Mouse (Mus musculus): ENCODE results near the gene Arfgef2. TPM values are rescaled to one million over a fixed set of nuclear protein-coding genes. Genes with fewer than 3 reads are reported as not detected.

Gene Arfgef2
- polyA plus RNA-seq, 1 experiment from 2014 or later: 6.1 TPM

DNA sequence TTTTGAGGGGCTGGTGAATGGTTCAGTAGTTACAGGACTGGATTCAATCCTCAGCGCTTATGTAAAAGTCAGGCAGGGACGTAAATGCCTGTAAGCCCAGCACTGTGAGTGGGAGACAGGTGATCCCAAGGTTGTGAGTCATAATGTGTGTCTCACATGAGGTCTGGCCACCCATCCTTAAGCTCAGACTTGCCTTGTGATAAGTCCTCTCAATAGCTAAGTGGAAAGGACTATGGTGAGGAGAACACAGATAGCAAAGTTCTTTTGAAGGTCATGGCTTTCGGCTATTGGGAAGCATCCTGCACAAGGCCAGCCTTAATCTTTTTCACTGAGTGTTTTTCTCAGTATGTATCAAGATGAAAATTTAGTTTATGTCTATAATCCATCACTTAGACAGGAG lies 104.3 kb downstream of the Arfgef2 start:
- no peak for ATAC-seq (replicated peaks; ENCODE audit: low FRiP score)
- Histone ChIP-seq H3K4me1 (replicated peaks; ENCODE audit: control insufficient read depth, insufficient read depth, low read length) (peaks cover 6% of the 10 kb centered on the region; the same call in 1 of the 2 replicates), H3K4me2 (ENCODE audit: low read depth, low read length, severe bottlenecking) (no peak overlapping the region), H3K4me3 (ENCODE audit: low read depth, low read length) (no peak overlapping the region), H3K36me3 (ENCODE audit: control insufficient read depth, insufficient read depth, low read length) (no peaks in the 10 kb centered on the region), H3K27me3 (ENCODE audit: control insufficient read depth, insufficient read depth, low read length) (no peaks in the 10 kb centered on the region), H3K27ac (ENCODE audit: low read depth, low read length) (no peak overlapping the region), H3K9me3 (ENCODE audit: control insufficient read depth, low read length) (no peaks in the 10 kb centered on the region), H3K9ac (ENCODE audit: low read length) (no peak overlapping the region)
- WGBS: 98% methylated on average over 3 of the region's 3 CpGs
- no peak for DNase-seq (ENCODE audit: low spot score)

DNA sequence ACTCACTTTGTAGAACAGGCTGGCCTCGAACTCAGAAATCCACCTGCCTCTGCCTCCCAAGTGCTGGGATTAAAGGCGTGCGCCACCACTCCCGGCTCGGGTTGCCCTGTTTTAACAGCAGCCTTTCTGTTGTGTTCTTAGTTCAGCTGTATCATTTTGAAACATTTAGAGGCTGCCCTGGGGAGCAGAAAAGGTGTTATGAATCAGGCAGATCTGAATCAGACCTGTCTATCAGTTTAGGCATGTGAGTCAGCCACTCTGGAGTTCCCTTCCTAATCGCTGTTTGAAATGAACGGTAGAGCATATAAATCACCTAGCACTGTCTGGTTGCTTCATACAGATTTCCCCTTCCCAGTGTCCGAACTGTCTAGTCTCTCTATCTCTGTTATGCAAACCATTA lies 105.1 kb downstream of the Arfgef2 start:
- no peaks in the 10 kb centered on the region for H3K27me3 ChIP-seq (ENCODE audit: control insufficient read depth, insufficient read depth, low read length)
- DNase-seq (ENCODE audit: low spot score): no peak
- no peak for ATAC-seq (replicated peaks; ENCODE audit: low FRiP score)
- peaks cover 6% of the 10 kb centered on the region; the same call in 1 of the 2 replicates for H3K4me1 ChIP-seq (replicated peaks; ENCODE audit: control insufficient read depth, insufficient read depth, low read length)
- no peaks in the 10 kb centered on the region for H3K9me3 ChIP-seq (ENCODE audit: control insufficient read depth, low read length)
- H3K4me3 ChIP-seq (ENCODE audit: low read depth, low read length): no peak overlapping the region
- no peak overlapping the region for H3K27ac ChIP-seq (ENCODE audit: low read depth, low read length)
- no peak overlapping the region for H3K4me2 ChIP-seq (ENCODE audit: low read depth, low read length, severe bottlenecking)
- no peak overlapping the region for H3K9ac ChIP-seq (ENCODE audit: low read length)
- no peaks in the 10 kb centered on the region for H3K36me3 ChIP-seq (ENCODE audit: control insufficient read depth, insufficient read depth, low read length)
- 95% methylated on average over 8 of the region's 8 CpGs for WGBS

DNA sequence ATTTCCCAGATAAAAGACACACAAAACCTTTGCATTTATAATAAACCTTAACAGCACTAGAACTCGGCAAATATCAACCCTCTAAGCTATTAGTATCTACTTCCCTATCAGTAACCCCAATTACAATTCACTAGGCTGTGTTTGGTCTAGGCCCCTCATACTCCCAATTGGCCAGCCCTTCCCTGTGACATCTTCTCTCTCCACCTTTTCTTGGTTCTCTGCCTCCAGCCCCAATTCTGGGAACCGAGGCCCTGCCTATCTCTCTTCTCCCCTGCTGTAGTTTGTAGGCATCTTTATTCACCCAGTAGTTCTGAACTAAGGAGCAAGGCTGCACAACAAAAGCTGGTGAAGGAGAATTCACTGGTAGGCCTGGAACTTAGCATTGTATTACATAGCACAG lies 118.6 kb downstream of the Arfgef2 start:
- ATAC-seq (replicated peaks; ENCODE audit: low FRiP score): no peak
- no peak for DNase-seq (ENCODE audit: low spot score)
- no peaks in the 10 kb centered on the region for H3K4me1 ChIP-seq (replicated peaks; ENCODE audit: control insufficient read depth, insufficient read depth, low read length)
- no peak overlapping the region for H3K27ac ChIP-seq (ENCODE audit: low read depth, low read length)
- no peaks in the 10 kb centered on the region for H3K9me3 ChIP-seq (ENCODE audit: control insufficient read depth, low read length)
- no peaks in the 10 kb centered on the region for H3K27me3 ChIP-seq (ENCODE audit: control insufficient read depth, insufficient read depth, low read length)
- H3K4me3 ChIP-seq (ENCODE audit: low read depth, low read length): no peak overlapping the region
- H3K9ac ChIP-seq (ENCODE audit: low read length): no peak overlapping the region
- peaks cover 11% of the 10 kb centered on the region; the same call in 1 of the 2 replicates for H3K36me3 ChIP-seq (ENCODE audit: control insufficient read depth, insufficient read depth, low read length)
- 93% methylated on average over 2 of the region's 2 CpGs for whole genome bisulfite sequencing
- no peak overlapping the region for H3K4me2 ChIP-seq (ENCODE audit: low read depth, low read length, severe bottlenecking)

DNA sequence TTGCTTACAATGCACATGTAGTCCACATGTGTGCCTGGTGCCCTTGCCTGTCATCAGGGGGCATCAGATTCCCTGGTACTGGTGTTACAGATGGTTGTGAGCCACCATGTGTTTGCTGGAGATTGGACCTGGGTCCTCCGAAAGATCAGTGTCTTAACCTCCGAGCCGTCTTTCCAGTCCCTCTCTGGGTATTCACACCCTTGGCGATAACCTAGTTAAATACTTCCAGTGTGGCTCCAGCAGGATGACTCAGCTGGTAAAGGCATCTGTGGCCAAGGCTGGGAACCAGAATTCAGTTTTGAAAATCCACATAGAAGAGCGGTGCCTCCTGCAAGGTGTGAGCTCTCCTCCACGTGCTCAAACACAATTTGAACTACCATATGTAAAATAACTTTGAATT lies 128.6 kb downstream of the Arfgef2 start:
- no peak overlapping the region for H3K9ac ChIP-seq (ENCODE audit: low read length)
- no peaks in the 10 kb centered on the region for H3K4me1 ChIP-seq (replicated peaks; ENCODE audit: control insufficient read depth, insufficient read depth, low read length)
- no peak overlapping the region for H3K4me2 ChIP-seq (ENCODE audit: low read depth, low read length, severe bottlenecking)
- ATAC-seq (replicated peaks; ENCODE audit: low FRiP score): no peak
- peaks cover 8% of the 10 kb centered on the region; the same call in 1 of the 2 replicates for H3K36me3 ChIP-seq (ENCODE audit: control insufficient read depth, insufficient read depth, low read length)
- no peaks in the 10 kb centered on the region for H3K27me3 ChIP-seq (ENCODE audit: control insufficient read depth, insufficient read depth, low read length)
- no peak for DNase-seq (ENCODE audit: low spot score)
- 92% methylated on average over 6 of the region's 6 CpGs for WGBS
- no peaks in the 10 kb centered on the region for H3K9me3 ChIP-seq (ENCODE audit: control insufficient read depth, low read length)
- H3K27ac ChIP-seq (ENCODE audit: low read depth, low read length): no peak overlapping the region
- H3K4me3 ChIP-seq (ENCODE audit: low read depth, low read length): no peak overlapping the region

DNA sequence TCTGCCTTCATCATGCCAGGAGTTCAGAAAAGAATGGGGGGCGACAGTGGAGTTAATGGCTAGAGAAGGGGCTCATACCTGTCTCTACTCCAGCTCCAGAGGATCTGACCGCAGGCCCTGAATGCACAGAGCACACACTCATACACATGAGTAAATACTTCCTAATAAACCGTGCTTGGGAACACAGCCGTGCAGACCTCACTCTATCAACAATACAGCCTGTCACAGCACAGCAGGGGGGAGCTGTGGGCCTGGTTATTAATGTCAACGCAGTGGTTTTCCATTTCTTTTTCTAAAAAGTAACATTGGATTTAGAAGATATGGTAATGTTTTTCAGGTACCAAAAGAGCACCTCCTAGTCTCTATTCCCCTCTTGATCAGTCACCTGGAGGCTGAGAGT lies 129.0 kb downstream of the Arfgef2 start:
- no peak for ATAC-seq (replicated peaks; ENCODE audit: low FRiP score)
- Histone ChIP-seq H3K9ac (ENCODE audit: low read length) (no peak overlapping the region), H3K27ac (ENCODE audit: low read depth, low read length) (no peak overlapping the region), H3K4me3 (ENCODE audit: low read depth, low read length) (no peak overlapping the region), H3K36me3 (ENCODE audit: control insufficient read depth, insufficient read depth, low read length) (peaks cover 6% of the 10 kb centered on the region; the same call in 1 of the 2 replicates), H3K9me3 (ENCODE audit: control insufficient read depth, low read length) (no peaks in the 10 kb centered on the region), H3K27me3 (ENCODE audit: control insufficient read depth, insufficient read depth, low read length) (no peaks in the 10 kb centered on the region), H3K4me2 (ENCODE audit: low read depth, low read length, severe bottlenecking) (no peak overlapping the region), H3K4me1 (replicated peaks; ENCODE audit: control insufficient read depth, insufficient read depth, low read length) (no peaks in the 10 kb centered on the region)
- no peak for DNase-seq (ENCODE audit: low spot score)
- 77% methylated on average over 5 of the region's 5 CpGs for WGBS

DNA sequence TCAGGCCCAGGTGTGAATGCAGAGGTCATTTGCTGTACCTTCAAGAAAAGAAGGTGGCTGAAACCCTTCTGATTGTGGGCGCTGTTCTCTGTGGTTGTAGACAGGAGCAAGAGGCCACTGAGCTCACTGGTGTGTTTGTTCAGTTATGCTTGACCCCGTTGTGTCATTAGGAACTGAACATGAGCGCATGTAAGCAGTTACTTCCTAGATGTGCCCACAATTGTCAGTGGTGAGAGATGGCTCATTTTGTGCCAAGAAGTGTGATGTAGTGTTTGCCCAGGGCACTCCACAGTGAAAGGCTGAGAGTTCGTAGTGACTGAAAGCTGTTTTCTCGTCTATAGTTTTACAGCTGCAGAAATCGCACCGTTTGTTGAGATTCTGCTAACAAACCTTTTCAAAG lies 130.2 kb downstream of the Arfgef2 start:
- no peak overlapping the region for H3K27ac ChIP-seq (ENCODE audit: low read depth, low read length)
- DNase-seq (ENCODE audit: low spot score) (no peak), ATAC-seq (replicated peaks; ENCODE audit: low FRiP score) (no peak)
- H3K9me3 ChIP-seq (ENCODE audit: control insufficient read depth, low read length): no peaks in the 10 kb centered on the region
- H3K4me1 ChIP-seq (replicated peaks; ENCODE audit: control insufficient read depth, insufficient read depth, low read length): no peaks in the 10 kb centered on the region
- no peaks in the 10 kb centered on the region for H3K27me3 ChIP-seq (ENCODE audit: control insufficient read depth, insufficient read depth, low read length)
- H3K9ac ChIP-seq (ENCODE audit: low read length): no peak overlapping the region
- WGBS: 93% methylated on average over 7 of the region's 7 CpGs
- peaks cover 3% of the 10 kb centered on the region; the same call in 1 of the 2 replicates for H3K36me3 ChIP-seq (ENCODE audit: control insufficient read depth, insufficient read depth, low read length)
- H3K4me2 ChIP-seq (ENCODE audit: low read depth, low read length, severe bottlenecking): no peak overlapping the region
- no peak overlapping the region for H3K4me3 ChIP-seq (ENCODE audit: low read depth, low read length)

DNA sequence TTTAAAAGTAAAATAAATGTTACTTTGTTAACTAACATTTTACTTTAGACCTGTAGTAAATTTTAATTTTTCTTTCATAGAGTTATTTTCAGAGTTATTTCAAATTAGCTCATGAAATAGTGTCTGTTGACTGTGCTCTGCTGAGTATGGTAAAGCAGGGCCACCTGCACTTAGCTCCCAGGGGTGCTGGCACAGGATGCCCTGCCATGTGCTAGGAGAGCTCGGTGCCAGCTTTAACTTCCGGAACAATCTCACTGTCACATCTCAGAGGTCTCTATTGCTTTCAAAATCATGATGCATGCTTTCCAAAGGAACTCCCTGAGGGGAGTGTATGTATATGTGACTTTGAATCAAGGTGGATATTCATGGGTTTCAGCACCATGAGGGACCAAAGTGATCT lies 130.8 kb downstream of the Arfgef2 start:
- Histone ChIP-seq H3K4me2 (ENCODE audit: low read depth, low read length, severe bottlenecking) (no peak overlapping the region), H3K4me1 (replicated peaks; ENCODE audit: control insufficient read depth, insufficient read depth, low read length) (no peaks in the 10 kb centered on the region), H3K27ac (ENCODE audit: low read depth, low read length) (no peak overlapping the region), H3K9ac (ENCODE audit: low read length) (no peak overlapping the region), H3K27me3 (ENCODE audit: control insufficient read depth, insufficient read depth, low read length) (no peaks in the 10 kb centered on the region), H3K36me3 (ENCODE audit: control insufficient read depth, insufficient read depth, low read length) (peaks cover 5% of the 10 kb centered on the region; the same call in 1 of the 2 replicates), H3K4me3 (ENCODE audit: low read depth, low read length) (no peak overlapping the region), H3K9me3 (ENCODE audit: control insufficient read depth, low read length) (no peaks in the 10 kb centered on the region)
- 95% methylated on average over 2 of the region's 2 CpGs for WGBS
- DNase-seq (ENCODE audit: low spot score): no peak
- ATAC-seq (replicated peaks; ENCODE audit: low FRiP score): no peak

DNA sequence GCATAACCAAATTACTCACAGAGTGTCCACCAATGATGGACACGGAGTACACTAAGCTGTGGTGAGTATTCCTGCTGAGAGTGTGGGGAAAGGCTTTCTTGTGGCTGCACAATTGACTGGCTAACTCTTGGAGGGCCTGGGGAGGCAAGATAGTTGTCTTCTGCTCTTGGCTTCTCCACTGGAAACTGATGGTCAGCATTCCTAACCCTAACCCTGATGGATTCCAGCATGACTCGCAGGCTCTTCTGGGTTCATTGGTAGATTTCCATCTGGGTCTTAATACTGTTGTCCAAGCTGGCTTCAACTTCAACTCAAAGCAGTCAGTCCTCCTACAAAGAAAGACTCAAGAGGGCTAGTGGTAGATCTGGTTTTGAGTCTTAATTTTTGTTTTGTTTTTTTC lies 137.8 kb downstream of the Arfgef2 start:
- DNase-seq (ENCODE audit: low spot score) (no peak), ATAC-seq (replicated peaks; ENCODE audit: low FRiP score) (no peak)
- H3K4me1 ChIP-seq (replicated peaks; ENCODE audit: control insufficient read depth, insufficient read depth, low read length): no peaks in the 10 kb centered on the region
- no peak overlapping the region for H3K9ac ChIP-seq (ENCODE audit: low read length)
- no peaks in the 10 kb centered on the region for H3K9me3 ChIP-seq (ENCODE audit: control insufficient read depth, low read length)
- 77% methylated on average over 2 of the region's 2 CpGs for WGBS
- no peak overlapping the region for H3K4me3 ChIP-seq (ENCODE audit: low read depth, low read length)
- peaks cover 11% of the 10 kb centered on the region; the same call in 1 of the 2 replicates for H3K36me3 ChIP-seq (ENCODE audit: control insufficient read depth, insufficient read depth, low read length)
- H3K4me2 ChIP-seq (ENCODE audit: low read depth, low read length, severe bottlenecking): no peak overlapping the region
- H3K27ac ChIP-seq (ENCODE audit: low read depth, low read length): no peak overlapping the region
- no peaks in the 10 kb centered on the region for H3K27me3 ChIP-seq (ENCODE audit: control insufficient read depth, insufficient read depth, low read length)

DNA sequence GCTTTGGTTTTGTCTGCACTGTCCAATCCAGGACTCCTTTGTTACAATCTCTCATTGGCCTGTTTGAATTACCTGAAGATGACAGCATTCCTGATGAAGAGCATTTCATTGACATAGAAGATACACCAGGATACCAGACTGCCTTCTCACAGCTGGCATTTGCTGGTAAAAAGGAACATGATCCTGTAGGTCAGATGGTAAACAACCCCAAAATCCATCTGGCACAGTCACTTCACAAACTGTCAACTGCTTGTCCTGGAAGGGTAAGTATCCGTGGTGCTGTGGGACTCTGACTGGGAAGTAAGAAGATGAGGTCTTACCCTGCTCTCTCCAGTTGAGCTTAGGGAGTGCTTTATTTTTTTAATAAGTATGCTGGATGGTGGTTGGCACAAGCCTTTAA lies 139.0 kb downstream of the Arfgef2 start:
- no peak overlapping the region for H3K27ac ChIP-seq (ENCODE audit: low read depth, low read length)
- no peak for ATAC-seq (replicated peaks; ENCODE audit: low FRiP score)
- 89% methylated on average over 1 of the region's 1 CpGs for WGBS

More for the DNA sequence above, 139.0 kb downstream of the Arfgef2 start:
- no peak for DNase-seq (ENCODE audit: low spot score)
- peaks cover 18% of the 10 kb centered on the region for H3K36me3 ChIP-seq (ENCODE audit: control insufficient read depth, insufficient read depth, low read length)
- H3K4me2 ChIP-seq (ENCODE audit: low read depth, low read length, severe bottlenecking): no peak overlapping the region
- H3K9ac ChIP-seq (ENCODE audit: low read length): no peak overlapping the region
- H3K4me1 ChIP-seq (replicated peaks; ENCODE audit: control insufficient read depth, insufficient read depth, low read length): no peaks in the 10 kb centered on the region
- no peaks in the 10 kb centered on the region for H3K27me3 ChIP-seq (ENCODE audit: control insufficient read depth, insufficient read depth, low read length)
- no peak overlapping the region for H3K4me3 ChIP-seq (ENCODE audit: low read depth, low read length)
- H3K9me3 ChIP-seq (ENCODE audit: control insufficient read depth, low read length): no peaks in the 10 kb centered on the region
